Mouse (Mus musculus) gonadal fat pad, adult 2 months (tissue): ENCODE data around the gene Gm7735. TPM values are rescaled to one million over a fixed set of nuclear protein-coding genes. Genes with fewer than 3 reads are reported as not detected.
"Not testable (repeated sequence)": the region's sequence is repeated elsewhere in the genome, so short reads cannot be mapped to it uniquely, and the experiment has no call there.

Experiments used
- DNase-seq: peaks from one replicate; pipeline ENCODE4 v3.0.0-alpha.2; 2012; ENCODE audit warnings: low read depth
- polyA plus RNA-seq: library from polyadenylated mRNA; depleted of rRNA; stranded (reverse); fragments of >200 nt; gene quantifications from 2 replicates; pipeline ENCODE4 v1.2.3, GENCODE M21; 2012; rRNA removed

The Gm7735 gene
- polyA plus RNA-seq: not detected in 2 replicates

DNA sequence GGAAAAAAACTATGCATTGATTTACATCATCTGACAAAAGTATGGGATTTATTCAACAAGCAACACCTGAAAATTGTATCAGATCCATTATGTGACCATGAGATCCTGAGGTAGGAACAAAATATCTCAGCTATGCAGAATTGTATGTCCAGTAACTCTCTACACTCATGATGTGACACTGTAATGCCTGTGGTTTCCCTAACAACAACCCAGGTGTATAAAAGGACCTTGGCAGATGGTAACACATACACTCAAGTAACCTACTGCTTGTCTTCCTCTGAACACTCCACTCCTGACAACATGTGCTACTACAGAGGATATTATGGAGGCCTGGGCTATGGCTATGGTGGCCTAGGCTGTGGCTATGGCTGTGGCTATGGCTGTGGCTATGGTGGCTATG, at the start of gene Gm7735:
TSS of gene Gm7735 (plus strand) at position 301 of the 400 bp plus-strand sequence.
- DNase-seq: not testable (repeated sequence)

DNA sequence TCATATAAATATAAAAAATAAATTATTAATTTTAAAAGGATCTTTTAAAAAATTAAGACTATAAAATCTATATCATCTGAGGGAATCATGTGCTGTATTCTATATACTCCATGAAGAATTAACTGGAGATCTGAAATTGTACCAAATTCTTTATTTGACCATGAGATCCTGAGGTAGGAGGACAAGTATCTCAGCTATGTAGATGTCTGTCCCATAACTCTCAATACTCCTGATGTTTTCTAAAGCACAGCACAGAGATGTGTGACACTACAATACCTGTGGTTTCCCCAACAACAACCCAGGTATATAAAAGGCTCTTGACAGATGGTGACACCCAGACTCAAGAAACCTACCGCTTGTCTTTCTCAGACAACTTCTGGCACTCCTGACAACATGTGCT, 28.7 kb upstream of the Gm7735 start, which contains the start of gene Gm6358:
TSS of gene Gm6358 (plus strand) at position 301 of the 400 bp plus-strand sequence.
- DNase-seq: no peak

DNA sequence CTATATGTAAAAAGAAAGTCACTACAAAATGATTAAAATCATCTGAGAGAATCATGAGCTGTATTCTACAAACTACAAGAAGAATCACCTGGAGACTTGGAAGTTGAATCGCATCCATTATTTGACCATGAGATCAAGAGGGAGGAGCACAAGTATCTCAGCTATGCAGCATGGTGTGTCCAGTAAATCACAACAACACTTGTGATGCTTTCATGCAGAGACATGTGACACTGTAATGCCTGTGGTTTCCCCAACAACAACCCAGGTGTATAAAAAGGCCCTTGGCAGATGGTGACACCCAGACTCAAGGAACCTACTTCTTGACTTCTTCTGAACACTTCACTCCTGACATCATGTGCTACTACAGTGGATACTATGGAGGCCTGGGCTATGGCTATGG, 18.5 kb upstream of the Gm7735 start, which contains the start of gene Gm10061:
TSS of gene Gm10061 (plus strand) at position 301 of the 400 bp plus-strand sequence.
- DNase-seq: no peak

DNA sequence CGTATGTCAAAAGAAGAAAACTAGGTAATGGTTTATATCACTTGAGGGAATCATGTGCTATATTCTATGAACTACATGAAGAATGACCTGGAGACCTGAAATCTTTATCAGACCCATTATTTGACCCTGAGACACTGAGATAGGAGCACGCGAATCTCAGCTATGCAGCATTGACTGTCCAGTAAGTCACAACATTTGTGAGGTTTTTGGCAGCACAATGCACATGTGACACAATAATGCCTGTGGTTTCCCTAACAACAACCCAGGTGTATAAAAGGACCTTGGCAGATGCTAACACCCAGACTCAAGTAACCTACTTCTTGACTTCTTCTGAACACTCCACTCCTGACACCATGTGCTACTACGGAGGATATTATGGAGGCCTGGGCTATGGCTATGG, 11.6 kb upstream of the Gm7735 start, which contains the start of gene Gm9789:
TSS of gene Gm9789 (plus strand) at position 301 of the 400 bp plus-strand sequence.
- no peak for DNase-seq

DNA sequence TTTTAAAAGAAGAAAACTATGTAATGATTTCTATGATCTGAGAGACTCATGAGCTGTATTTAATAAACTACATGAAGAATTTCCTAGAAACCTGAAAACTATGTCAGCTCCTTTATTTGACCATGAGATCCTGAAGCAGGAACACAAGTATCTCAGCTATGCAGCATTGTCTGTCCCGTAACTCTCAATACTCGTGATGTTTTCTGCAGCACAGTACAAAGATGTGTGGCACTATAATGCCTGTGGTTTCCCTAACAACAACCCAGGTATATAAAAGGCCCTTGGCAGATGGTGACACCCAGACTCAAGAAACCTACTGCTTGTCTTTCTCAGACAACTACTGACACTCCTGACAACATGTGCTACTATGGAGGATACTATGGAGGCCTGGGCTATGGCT, 5.1 kb downstream of the Gm7735 start, which contains the start of gene 1110057P08Rik:
TSS of gene 1110057P08Rik (plus strand) at position 301 of the 400 bp plus-strand sequence.
- DNase-seq: no peak

DNA sequence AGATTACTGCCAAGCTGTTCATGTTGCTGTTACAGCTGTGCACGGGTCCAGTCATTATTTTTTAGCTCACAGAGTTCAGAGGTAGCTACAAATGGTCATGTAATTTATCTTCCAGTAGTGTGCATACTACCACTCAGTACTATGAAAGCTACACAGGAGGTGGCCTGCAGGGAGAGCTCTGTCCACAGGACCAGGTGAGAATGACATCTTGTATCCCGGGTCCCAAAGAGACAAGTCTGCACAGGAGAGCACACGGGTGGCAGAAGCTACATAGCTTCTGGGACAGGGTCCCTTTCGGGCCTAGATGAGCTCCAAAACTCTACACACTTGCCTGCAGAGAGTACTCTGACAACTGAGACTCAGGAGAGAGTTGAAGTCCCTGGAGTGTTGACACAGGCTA, 19.3 kb downstream of the Gm7735 start:
- no peak for DNase-seq

DNA sequence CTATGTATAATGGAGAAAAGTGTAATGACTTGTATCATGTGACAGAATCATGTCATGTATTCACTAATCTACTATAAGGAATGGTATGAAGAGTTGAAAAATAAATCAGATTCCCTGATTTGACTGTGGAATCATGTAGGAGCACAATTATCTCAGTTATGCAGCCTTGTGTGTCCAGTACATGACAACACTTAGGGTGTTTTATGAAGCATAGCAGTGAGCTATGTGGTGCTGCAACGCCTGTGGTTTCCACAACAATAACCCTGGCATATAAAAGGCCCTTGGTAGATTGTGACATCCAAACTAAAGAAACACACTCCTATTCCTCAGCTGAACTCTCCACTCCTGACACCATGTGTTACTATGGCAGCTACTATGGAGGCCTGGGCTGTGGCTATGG, 36.3 kb downstream of the Gm7735 start, which contains the start of gene Krtap20-2:
TSS of gene Krtap20-2 (plus strand) at position 301 of the 400 bp plus-strand sequence.
- no peak for DNase-seq

Other genes starting within 250 kb of the Gm7735 start
- gene Krtap19-9b, start 237.2 kb upstream of the Gm7735 start, polyA plus RNA-seq: not detected in 2 replicates
- gene Krtap16-3, start 206.6 kb upstream of the Gm7735 start, polyA plus RNA-seq: not detected in 2 replicates
- gene Krtap22-2, start 158.7 kb upstream of the Gm7735 start, polyA plus RNA-seq: not detected in 2 replicates
- not detected in 2 replicates for gene Gm10229, start 154.2 kb upstream of the Gm7735 start, polyA plus RNA-seq
- not detected in 2 replicates for gene Krtap6-1, start 137.8 kb upstream of the Gm7735 start, polyA plus RNA-seq
- not detected in 2 replicates for gene Gm10228, start 128.0 kb upstream of the Gm7735 start, polyA plus RNA-seq
- gene Krtap6-5, start 121.6 kb upstream of the Gm7735 start, polyA plus RNA-seq: not detected in 2 replicates
- gene 1110025L11Rik, start 105.5 kb upstream of the Gm7735 start, polyA plus RNA-seq: not detected in 2 replicates
- not detected in 2 replicates for gene Krtap6-3, start 85.5 kb upstream of the Gm7735 start, polyA plus RNA-seq
- not detected in 2 replicates for gene Gm6358, start 28.6 kb upstream of the Gm7735 start, polyA plus RNA-seq
- not detected in 2 replicates for gene Gm10061, start 18.4 kb upstream of the Gm7735 start, polyA plus RNA-seq
- not detected in 2 replicates for gene Gm9789, start 11.5 kb upstream of the Gm7735 start, polyA plus RNA-seq
- not detected in 2 replicates for gene 1110057P08Rik, start 5.2 kb downstream of the Gm7735 start, polyA plus RNA-seq
- gene Krtap20-2, start 36.4 kb downstream of the Gm7735 start, polyA plus RNA-seq: not detected in 2 replicates
- not detected in 2 replicates for gene Krtap21-1, start 234.4 kb downstream of the Gm7735 start, polyA plus RNA-seq